Mouse (Mus musculus): ENCODE measurements around the gene Atp5g3.
"Not testable (repeated sequence)": the region's sequence is repeated elsewhere in the genome, so short reads cannot be mapped to it uniquely, and the experiment has no call there.

Atp5g3 gene

DNA sequence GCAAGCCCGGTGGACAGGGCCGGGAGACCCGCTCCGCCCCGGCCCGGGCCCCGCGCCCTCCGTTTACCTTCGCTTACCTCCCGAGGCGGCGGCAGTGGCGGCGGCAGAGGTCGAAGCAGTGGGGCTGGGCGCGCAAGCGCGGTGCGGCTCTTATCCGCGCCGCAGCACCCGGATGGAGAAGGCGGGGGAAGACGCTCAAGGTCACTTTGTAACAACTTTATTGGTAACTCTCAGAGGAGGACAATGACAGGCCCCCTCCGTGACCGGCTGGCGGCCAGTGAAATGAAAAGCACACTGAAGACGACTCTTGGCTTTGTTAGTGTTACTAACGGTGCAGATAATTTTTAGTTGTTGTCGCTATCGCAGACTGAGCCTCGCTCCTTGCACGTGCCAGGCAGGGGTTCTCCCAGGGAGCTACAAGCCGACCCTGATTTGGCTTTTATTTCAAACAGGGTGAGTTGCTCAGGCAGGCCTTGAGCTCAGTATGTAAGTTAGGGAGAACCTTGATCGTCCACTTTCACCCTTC, at the start of gene Atp5g3:
Atp5g3 (minus strand) TSS at position 152 of the 526 bp plus-strand sequence.
- DNase-seq (ENCODE audit: low read depth, low spot score) = peak; percentile 97

DNA sequence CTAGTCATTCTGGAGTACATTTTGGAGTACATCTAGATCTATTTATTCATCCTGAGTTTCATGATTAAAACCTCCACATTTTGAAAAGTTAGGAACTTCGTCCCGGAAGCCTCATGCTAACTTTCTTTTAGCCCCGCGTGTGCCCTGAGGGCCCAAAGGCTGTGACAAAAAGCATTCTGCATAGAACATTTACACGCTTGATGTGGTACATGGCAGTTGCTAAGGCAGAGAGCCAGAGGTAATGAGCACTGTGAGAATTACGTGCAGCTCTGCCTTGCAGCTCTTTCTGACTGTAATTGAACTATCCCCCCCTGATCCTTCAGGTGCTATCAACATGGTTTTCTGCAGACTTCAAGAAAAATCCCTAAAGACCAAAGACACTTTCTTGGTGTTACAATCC, 47.2 kb upstream of the Atp5g3 start:
- no peak for DNase-seq (ENCODE audit: low read depth, low spot score)

DNA sequence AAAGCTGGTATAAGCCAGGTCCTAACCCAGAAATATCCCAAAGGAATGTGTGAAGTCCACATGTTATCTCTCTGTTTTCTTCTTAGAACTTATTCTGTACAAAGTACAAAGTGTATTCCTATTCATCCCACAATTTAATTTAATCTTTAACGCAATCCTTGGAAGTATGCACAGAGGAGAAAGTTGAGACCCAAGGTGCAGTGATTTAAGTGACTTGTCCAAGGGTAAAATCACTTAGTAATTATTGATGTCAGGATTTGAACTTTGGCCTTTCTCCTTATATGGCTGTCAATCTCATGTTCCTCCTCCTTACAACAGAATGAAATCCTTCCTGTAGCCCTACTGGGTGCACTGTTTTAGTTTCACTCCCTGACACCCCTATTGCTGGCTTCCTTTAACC, 42.5 kb upstream of the Atp5g3 start:
- DNase-seq (ENCODE audit: low read depth, low spot score) = no peak

GRCm38 (mm10) chr2:73952597-73953219, 41.6 kb upstream of the Atp5g3 start:
- no peak for DNase-seq (ENCODE audit: low read depth, low spot score)

DNA sequence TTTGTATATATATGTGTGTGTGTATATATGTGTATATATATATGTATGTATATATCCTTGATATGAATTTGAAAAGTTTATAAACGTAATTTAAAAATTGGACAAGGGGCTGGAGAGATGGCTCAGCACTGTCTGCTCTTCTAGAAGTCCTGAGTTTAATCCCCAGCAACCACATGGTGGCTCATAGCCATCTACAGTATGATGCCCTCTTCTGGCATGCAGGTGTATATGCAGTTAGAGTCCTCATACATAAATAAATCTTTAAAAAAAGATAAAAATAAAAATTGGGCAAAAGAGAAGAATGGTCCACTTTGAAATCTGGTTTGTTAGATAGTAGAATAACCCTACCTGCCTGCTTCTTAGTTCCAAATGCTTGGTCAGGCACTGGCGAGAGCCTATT, 36.2 kb upstream of the Atp5g3 start:
- DNase-seq (ENCODE audit: low read depth, low spot score) = no peak

GRCm38 (mm10) chr2:73943735-73944134, 32.6 kb upstream of the Atp5g3 start:
- no peak for DNase-seq (ENCODE audit: low read depth, low spot score)

DNA sequence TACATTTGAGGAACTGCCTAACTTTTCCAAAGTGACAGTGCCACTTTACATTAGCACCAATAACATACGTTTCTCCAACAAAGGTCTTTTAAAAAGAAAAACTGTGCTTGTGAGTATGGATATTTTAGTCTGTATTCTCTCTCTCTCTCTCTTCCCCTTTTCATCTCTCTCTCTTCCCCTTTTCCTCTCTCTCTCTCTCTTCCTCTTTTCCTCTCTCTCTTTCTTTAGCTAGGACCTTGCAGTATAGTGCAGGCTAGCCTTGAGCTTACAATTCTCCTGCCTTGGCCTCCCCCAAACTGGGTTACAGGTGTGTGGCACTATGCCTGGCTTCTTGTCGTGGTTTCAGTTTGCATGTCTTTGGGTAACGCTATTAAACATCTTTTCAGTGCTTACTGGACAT, 31.7 kb upstream of the Atp5g3 start:
- no peak for DNase-seq (ENCODE audit: low read depth, low spot score)

DNA sequence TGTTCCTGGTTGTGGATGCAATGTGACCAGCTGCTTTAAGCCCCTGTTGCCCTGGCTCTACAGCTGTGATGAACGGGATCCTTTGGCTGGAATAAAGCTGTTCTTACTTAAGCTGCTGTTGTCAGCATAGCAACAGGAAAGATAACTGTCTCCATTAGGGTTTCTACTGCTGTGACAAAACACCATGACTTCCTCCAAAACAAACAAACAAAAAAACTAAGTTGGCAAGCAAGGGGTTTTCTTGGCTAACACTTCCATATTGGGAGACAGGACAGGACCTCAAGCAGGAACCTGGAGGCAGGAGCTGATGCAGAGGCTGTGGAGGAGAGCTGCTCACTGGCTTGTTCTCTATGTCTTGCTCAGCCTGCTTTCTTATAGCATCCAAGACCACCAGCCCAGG, 30.2 kb upstream of the Atp5g3 start:
- DNase-seq (ENCODE audit: low read depth, low spot score) = no peak

- no peak for DNase-seq (ENCODE audit: low read depth, low spot score)
These were observed 29.3 kb upstream of the Atp5g3 start for GRCm38 (mm10) chr2:73940471-73940870.

GRCm38 (mm10) chr2:73938896-73939295, 27.8 kb upstream of the Atp5g3 start:
- DNase-seq (ENCODE audit: low read depth, low spot score) = no peak

- DNase-seq (ENCODE audit: low read depth, low spot score) = peak; percentile 89
These were observed 21.7 kb upstream of the Atp5g3 start for GRCm38 (mm10) chr2:73932676-73933313.

DNA sequence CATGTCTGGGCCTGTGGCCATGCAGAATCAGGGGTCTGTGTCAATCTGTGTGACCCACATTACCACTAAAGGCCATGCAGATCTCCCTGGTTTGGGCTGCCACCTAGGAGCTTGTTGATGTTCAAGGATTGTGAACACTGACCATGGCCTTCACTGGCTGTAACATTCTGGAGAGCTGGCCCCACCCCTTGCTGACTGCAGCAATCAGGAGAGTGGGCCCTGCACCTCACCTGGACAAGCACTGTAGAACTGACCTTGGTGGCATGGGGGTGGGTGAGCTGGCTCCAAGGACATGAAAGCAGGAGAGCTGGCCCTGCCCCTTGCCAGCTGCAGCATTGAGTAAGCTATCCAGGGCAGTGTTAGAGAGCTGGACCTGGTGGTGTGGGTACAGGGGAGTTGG, 16.6 kb upstream of the Atp5g3 start:
- DNase-seq (ENCODE audit: low read depth, low spot score) = no peak

- DNase-seq (ENCODE audit: low read depth, low spot score) = peak; percentile 19
These were observed 14.4 kb upstream of the Atp5g3 start for GRCm38 (mm10) chr2:73925539-73925938.

DNA sequence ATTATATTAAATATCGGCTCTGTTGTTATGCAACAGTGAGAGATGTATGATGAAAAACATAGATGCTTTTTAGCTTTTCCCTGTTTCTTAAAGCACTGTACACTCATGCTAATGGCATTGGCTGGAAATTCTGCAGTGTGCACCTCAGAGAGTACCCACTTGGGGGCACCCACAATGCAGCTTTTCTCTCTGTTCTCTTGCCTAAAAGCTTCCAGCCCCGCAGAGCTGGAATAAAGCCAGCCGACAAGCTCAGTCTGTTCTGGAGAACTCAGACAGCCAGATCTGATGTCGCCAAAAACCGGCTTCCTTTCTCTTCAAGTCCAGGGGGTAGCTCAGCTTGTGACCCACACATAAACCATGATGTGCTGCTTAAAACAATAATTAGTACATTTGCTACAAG, 14.0 kb upstream of the Atp5g3 start:
- peak; percentile 98 for DNase-seq (ENCODE audit: low read depth, low spot score)

GRCm38 (mm10) chr2:73919642-73920041, 8.5 kb upstream of the Atp5g3 start:
- peak; percentile 79 for DNase-seq (ENCODE audit: low read depth, low spot score)

DNA sequence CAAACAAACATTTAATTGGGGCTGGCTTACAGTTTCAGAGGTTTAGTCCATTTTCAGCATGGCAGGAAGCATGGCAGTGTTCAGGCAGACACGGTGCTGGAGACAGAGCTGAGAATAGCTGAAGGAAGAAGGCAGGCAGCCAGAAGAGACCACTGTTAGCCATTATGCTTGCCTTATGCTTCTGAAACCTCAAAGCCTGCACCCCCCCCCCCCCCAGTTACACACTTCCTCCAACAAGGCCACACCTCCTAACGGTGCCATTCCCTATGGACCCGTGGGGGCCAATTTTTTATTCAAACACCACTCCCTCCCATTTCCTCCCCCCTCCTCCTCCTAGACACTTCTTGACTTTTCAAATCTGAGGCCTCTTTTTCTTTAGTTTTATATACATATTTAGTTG, 1.1 kb upstream of the Atp5g3 start:
- DNase-seq (ENCODE audit: low read depth, low spot score) = no peak

GRCm38 (mm10) chr2:73910571-73911174, 453 bp downstream of the Atp5g3 start:
- peak; percentile 61 for DNase-seq (ENCODE audit: low read depth, low spot score)

- no peak for DNase-seq (ENCODE audit: low read depth, low spot score)
These were observed 2.0 kb downstream of the Atp5g3 start for GRCm38 (mm10) chr2:73909116-73909515.

- DNase-seq (ENCODE audit: low read depth, low spot score) = not testable (repeated sequence)
These were observed 6.4 kb downstream of the Atp5g3 start for GRCm38 (mm10) chr2:73904679-73905078.

- DNase-seq (ENCODE audit: low read depth, low spot score) = no peak
These were observed 7.6 kb downstream of the Atp5g3 start for GRCm38 (mm10) chr2:73903536-73903935.

GRCm38 (mm10) chr2:73902328-73902727, 8.8 kb downstream of the Atp5g3 start:
- not testable (repeated sequence) for DNase-seq (ENCODE audit: low read depth, low spot score)

- DNase-seq (ENCODE audit: low read depth, low spot score) = no peak
These were observed 10.0 kb downstream of the Atp5g3 start for GRCm38 (mm10) chr2:73901169-73901568.

DNA sequence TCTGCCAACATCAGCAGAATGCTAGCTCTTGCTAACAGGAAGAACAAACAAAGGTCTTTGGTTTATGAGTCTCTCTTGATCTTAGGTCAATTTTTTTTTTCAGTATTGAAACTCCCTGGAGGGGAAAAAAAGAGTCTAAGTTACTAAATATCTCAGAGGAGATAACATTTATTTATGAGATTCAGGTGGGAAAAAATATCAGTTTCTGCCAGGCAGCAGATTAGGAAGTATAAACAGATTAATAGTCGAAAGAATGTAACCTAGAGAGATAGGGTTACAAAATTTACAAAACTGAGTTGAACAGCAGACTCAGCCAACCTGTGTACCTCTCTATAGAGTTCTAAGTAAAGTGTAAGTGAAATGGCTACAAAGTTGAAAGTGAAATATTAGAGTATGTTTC, 10.8 kb downstream of the Atp5g3 start:
- DNase-seq (ENCODE audit: low read depth, low spot score) = no peak

Measured in brain, adult 2 months (tissue).